Mouse (Mus musculus) thymus, adult 2 months (tissue): Measurements from ENCODE around the gene Samd8.

Source experiments
- CTCF ChIP-seq: fragments of 200-500 bp; IDR thresholded peaks from 2 replicates; pipeline ENCODE4 v1.5.1; 2012; ENCODE audit warnings: mild to moderate bottlenecking, control low read depth, low read length, moderate library complexity, borderline replicate concordance; ENCODE audit not compliant: control insufficient read depth, poor library complexity, insufficient read depth; ENCODE audit errors: extremely low read depth
- POLR2A ChIP-seq: fragments of 200-500 bp; IDR thresholded peaks from 2 replicates; pipeline ENCODE4 v1.6.1; 2012; ENCODE audit warnings: mild to moderate bottlenecking, low read length, control low read depth, moderate library complexity; ENCODE audit not compliant: control insufficient read depth, poor library complexity, insufficient read depth; ENCODE audit errors: extremely low read depth

GRCm38 (mm10) chr14:21702691-21703090 is 47.6 kb upstream of the Samd8 start:
- TF ChIP-seq POLR2A (no peak), CTCF (no peak)
